Mouse (Mus musculus) c-Kit-positive CD71-positive TER-119-negative erythroid progenitor cells, embryonic 14.5 days (primary cell): ENCODE data around the gene Patj.

Experiments
- DNase-seq: peaks from one replicate; pipeline ENCODE4 v3.0.0-alpha.2; 2013; ENCODE audit warnings: low read depth

Gene Patj

DNA sequence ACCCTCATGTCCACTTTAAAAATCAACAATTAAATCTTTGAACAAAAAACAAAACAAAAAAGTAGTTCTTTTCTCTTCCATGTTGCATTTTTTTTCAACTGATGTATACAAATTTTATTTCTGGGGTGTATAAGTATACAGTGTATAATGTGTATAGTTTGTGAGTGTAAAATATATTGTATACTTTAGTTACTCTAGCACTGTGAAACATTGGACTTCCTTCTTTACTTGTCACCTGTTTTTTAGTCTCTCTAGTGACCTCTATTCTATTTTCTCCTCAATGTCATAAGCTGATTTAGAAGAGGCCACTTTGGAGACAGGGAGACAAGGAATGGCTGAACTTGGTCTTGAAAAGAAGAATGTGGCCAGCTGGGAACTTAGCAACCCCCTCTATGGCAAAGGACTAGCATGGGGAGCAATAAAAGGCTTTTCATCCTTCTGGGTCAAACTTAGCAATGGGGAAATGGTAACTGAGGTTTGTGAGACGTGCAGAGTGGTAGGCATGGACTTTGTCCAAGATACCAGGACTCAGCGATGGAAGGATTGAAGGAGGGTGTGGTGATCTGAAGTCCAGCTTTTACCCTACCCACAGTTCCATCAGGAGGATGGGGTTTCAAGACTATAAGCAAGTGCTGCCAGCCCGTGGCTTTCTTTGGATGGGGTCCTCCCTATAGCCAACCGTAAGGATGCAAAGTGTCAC is 54.1 kb downstream of the Patj start:
- DNase-seq: no peak

DNA sequence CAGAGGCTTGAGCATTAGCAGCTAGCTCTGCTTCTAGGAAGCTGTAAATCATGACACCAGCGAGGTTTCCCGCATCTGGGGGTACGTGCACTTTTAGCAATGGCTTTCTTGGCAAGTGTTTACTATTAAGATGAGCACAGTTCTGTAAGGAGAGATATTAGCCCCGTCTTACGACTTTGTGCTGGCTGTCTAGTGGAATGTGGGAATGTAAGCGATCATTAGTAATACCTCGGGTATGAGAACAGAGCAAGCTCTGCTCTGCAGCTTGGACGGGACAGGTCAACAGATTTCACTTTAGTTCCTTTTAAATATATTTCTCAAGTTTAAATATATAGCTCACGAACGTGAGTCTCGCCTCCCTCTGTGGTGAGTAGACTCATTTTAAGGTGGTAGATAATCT is 54.7 kb downstream of the Patj start:
- DNase-seq: no peak

GRCm38 (mm10) chr4:98450829-98451228 is 55.2 kb downstream of the Patj start:
- DNase-seq: no peak

GRCm38 (mm10) chr4:98451259-98451658 is 55.7 kb downstream of the Patj start:
- DNase-seq: no peak

GRCm38 (mm10) chr4:98452725-98453124 is 57.1 kb downstream of the Patj start:
- DNase-seq: no peak

- no peak for DNase-seq
Observed at GRCm38 (mm10) chr4:98453231-98453630, 57.6 kb downstream of the Patj start.

GRCm38 (mm10) chr4:98455352-98455751 is 59.8 kb downstream of the Patj start:
- DNase-seq: no peak

DNA sequence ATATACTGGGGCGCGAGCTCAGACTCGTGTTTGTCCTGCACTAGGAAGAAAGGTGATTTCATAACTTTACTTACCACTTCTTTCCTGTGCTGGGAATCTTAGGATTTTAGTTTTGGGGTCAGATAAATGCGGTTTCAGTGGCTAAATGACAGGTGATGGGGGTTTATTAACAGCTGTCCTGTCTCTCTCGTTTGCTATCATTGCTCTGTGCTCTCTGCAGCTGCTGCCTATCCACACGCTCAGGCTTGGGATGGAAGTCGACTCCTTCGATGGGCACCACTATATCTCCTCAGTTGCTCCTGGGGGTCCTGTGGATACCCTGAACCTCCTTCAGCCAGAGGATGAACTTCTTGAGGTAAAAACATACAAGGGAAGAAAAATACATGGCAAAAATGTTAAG is 60.3 kb downstream of the Patj start:
- no peak for DNase-seq

DNA sequence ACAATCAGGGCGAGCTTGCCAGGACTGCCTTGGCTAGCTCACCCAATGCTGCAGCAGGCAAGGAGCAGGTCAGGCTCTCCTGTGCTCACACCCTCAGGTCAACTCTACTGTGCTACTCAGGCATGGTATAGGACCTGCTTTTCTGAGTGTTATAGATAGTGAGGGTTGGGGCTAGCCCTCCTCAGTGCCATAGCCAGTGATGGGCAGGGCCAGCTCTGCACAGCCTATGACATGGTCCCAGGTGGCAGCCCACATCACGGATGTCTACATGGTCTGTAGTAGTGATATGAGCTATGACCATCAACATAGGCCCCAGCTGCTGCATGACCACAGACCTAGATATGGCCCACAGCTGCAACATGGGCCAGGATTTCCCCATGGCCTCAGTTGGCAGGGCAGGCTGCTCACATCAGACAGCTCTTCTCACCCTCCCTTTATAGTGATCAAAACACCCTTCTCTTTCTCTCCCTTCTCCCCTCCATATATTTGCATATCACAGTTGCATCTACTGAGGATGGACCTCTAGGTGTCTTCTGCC is 66.3 kb downstream of the Patj start:
- DNase-seq: no peak

DNA sequence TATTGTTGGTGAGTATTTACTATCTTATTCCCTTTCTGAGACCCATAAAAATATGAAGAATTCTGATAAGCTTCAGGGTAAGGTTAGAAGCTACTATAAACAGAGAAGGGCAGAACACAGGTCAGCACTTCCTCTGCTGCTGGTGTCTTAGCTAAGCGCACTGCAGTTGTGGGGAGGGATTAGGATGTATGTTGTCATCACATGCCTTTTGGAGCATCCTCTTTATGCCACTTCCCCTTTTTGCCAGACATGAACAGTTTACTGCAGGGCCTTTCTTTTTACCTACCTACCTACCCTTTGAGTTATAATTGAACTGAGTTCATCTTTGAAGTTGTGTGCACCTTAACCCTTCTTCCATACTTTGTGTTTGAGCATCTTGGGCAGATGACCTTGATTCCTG is 69.9 kb downstream of the Patj start:
- DNase-seq: no peak

DNA sequence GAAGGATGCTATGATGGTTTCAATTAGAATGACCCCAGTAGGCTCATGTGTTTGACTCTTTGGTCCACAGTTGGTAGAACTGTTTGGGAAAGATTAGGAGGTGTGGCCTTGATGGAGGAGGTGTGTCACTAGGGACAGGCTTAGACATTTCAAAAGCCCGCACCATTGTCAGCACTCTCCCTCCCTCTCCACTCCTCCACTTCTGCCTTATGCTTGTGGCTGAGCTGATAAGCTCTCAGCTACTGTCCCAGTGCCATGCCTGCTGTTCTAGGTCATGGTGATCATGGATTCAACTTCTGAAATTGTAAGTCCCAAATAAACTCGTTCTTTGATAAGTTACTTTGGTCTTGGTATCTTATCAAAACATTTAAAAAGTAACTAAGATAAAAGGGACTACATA is 70.3 kb downstream of the Patj start:
- no peak for DNase-seq

- no peak for DNase-seq
Observed at GRCm38 (mm10) chr4:98471376-98471775, 75.8 kb downstream of the Patj start.

- DNase-seq: no peak
Observed at GRCm38 (mm10) chr4:98473491-98473890, 77.9 kb downstream of the Patj start.

DNA sequence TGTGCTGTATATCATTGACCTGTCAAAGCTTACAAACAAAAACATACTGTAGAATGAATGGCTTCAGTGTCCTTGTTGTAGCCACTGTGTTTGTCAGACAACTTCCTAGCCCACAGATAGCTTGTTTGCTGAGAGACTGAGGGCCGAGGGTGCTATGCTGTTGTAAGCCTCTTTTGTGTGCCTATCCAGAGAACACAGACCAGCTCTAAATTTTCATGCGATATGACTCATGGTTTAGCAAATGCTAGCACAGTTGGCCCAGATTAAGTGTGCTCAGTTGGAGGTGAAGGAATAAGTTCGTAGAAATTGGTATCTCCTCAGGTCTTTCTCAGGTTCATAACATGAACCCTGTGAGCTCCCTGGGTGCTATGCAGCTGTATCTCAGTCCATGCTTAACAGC is 82.4 kb downstream of the Patj start:
- DNase-seq: no peak

DNA sequence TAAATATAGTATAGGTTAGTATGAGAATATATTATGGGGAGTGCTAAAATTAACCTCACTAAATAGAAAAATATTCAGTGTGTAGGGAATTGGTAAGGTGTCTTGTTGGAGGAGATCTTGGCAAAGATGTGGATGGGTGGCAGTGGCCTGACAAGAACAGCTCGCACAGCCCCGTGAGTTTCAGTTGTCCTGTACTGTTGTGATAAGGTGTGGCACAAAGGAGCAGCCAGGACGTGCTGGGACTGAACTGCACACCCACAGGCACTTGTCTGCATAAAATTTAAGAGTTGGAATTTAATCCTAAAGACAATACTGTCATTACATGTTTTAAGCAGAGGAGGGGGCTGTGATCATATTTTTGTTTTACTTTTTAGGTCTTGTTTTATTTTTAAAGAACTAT is 90.9 kb downstream of the Patj start:
- DNase-seq: no peak

- DNase-seq: no peak
Observed at GRCm38 (mm10) chr4:98486901-98487300, 91.3 kb downstream of the Patj start.

GRCm38 (mm10) chr4:98489386-98489785 is 93.8 kb downstream of the Patj start:
- DNase-seq: no peak

- DNase-seq: no peak
Observed at GRCm38 (mm10) chr4:98498341-98498740, 102.8 kb downstream of the Patj start.

DNA sequence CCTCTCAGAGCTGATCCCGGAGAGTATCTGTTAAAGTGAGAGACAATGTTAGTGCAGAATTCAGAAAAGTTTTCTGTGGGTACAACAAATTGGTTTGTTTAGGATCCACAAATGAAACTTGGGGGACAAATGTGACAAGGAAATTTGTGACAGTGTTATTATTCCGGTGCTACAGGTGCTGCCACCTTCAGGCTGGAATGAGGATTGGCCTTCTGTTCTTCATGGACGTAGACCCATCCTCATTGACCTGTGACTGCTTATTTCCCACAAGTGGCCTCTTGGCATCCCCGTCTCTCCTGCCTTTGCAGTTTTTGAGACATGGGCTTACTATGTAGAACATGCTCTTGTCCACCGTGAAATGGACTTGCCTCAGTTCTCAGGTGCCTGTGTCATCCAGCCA is 104.6 kb downstream of the Patj start:
- no peak for DNase-seq

DNA sequence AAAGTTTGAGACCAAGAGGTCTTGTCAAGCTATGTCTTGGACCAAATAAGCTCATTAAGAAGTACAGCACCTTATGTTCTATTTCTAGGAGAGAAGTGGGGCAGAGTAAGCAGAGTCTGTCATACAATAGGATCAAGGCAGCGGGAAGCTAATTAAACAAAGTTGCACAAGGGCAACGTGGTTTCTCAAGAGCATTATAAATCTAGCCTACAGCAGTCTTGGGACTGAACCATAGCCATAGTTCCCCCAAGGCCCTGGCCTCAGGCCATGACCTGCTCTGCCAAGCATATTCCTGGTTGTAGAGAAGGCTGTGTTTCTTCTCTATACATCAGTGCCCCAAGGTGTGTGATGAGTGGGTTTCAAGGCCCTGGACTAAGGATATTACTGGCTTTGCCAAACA is 105.3 kb downstream of the Patj start:
- DNase-seq: no peak

DNA sequence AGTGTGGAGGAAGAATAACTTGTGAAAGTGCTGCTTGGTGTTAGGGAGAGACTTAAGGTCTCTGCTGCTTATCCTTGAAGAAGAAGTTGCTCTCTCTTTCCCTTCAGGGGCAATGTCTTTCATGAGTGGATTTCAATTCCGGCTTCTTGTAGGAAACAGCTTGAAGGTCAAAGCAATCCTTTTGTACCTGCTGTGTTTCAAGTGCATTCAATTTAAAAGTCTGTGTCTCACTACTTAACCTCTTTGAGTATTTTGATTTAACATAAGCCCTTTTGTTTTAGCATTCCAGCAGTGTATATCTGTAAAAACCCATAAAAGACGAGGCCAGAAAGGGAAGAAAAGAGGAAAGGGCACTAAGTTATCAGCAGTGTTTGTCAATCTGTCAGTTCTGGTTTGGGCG is 109.2 kb downstream of the Patj start:
- no peak for DNase-seq

GRCm38 (mm10) chr4:98508471-98509271 is 113.1 kb downstream of the Patj start:
- no peak for DNase-seq

GRCm38 (mm10) chr4:98509939-98510338 is 114.4 kb downstream of the Patj start:
- DNase-seq: no peak
